Mouse (Mus musculus) embryonic facial prominence, embryonic 10.5 days (tissue): ENCODE measurements around the gene Prpf31. TPM values are rescaled to one million over a fixed set of nuclear protein-coding genes. Genes with fewer than 3 reads are reported as not detected.

Experiments used
- DNase-seq: peaks from one replicate; pipeline ENCODE4 v3.0.0-alpha.2; 2017; ENCODE audit warnings: low spot score
- H3K27ac ChIP-seq: fragments of 300-500 bp; sonication (generic); replicated peaks from 2 replicates; pipeline ENCODE4 v1.5.1; 2016; ENCODE audit warnings: mild to moderate bottlenecking
- H3K27me3 ChIP-seq: fragments of 300-500 bp; sonication (generic); replicated peaks from 2 replicates; pipeline ENCODE4 v1.6.1; 2016; ENCODE audit warnings: low read depth, mild to moderate bottlenecking; ENCODE audit not compliant: poor library complexity, severe bottlenecking
- H3K36me3 ChIP-seq: fragments of 300-500 bp; sonication (generic); replicated peaks from 2 replicates; pipeline ENCODE4 v1.6.1; 2016; ENCODE audit warnings: mild to moderate bottlenecking, moderate library complexity
- H3K4me1 ChIP-seq: fragments of 300-500 bp; sonication (generic); 2 replicates; pipeline ENCODE4 v1.6.1; 2016
- H3K4me3 ChIP-seq: fragments of 300-500 bp; sonication (generic); 2 replicates; pipeline ENCODE4 v1.5.1; 2016; ENCODE audit warnings: mild to moderate bottlenecking, moderate library complexity
- H3K9me3 ChIP-seq: fragments of 300-500 bp; sonication (generic); 2 replicates; pipeline ENCODE4 v1.6.1; 2016; ENCODE audit warnings: mild to moderate bottlenecking
- WGBS: fragments of 180-500 bp; shearing (Covaris S2); methylation state at CpG from one replicate; pipeline ENCODE4 v1.1.7; 2016; 5-methylcytosine and 5-hydroxymethylcytosine counted together
- polyA plus RNA-seq: library from polyadenylated mRNA; unstranded; fragments of >200 nt; fragmentation: Nextera tagmentation; extraction: Ambion mirVana; gene quantifications from 2 replicates; pipeline ENCODE4 v1.2.1, GENCODE M21; 2016

Gene Prpf31
- polyA plus RNA-seq, 1 experiment from 2014 or later: 183 TPM

GRCm38 (mm10) chr7:3607391-3607790, 22.4 kb upstream of the Prpf31 start:
- Histone ChIP-seq H3K27me3 (no peaks in the 10 kb centered on the region), H3K4me1 (no peaks in the 10 kb centered on the region; the same call in 1 of the 2 replicates), H3K36me3 (no peaks in the 10 kb centered on the region), H3K27ac (no peak overlapping the region), H3K9me3 (no peaks in the 10 kb centered on the region), H3K4me3 (no peak overlapping the region)
- no peak for DNase-seq
- WGBS: 88% methylated on average over 6 of the region's 6 CpGs

- H3K36me3 ChIP-seq: no peaks in the 10 kb centered on the region
- 89% methylated on average over 3 of the region's 3 CpGs for WGBS
- no peak overlapping the region for H3K4me3 ChIP-seq
- DNase-seq: no peak
- no peaks in the 10 kb centered on the region for H3K27me3 ChIP-seq
- no peak overlapping the region for H3K27ac ChIP-seq
- no peaks in the 10 kb centered on the region; the same call in 1 of the 2 replicates for H3K4me1 ChIP-seq
- no peaks in the 10 kb centered on the region for H3K9me3 ChIP-seq
Measured at GRCm38 (mm10) chr7:3608668-3609067, 21.1 kb upstream of the Prpf31 start.

GRCm38 (mm10) chr7:3609082-3609481, 20.7 kb upstream of the Prpf31 start:
- WGBS: 74% methylated on average over 3 of the region's 3 CpGs

GRCm38 (mm10) chr7:3610437-3610836, 19.3 kb upstream of the Prpf31 start:
- Histone ChIP-seq H3K4me3 (no peak overlapping the region), H3K27me3 (no peaks in the 10 kb centered on the region), H3K27ac (no peak overlapping the region), H3K4me1 (no peaks in the 10 kb centered on the region), H3K36me3 (no peaks in the 10 kb centered on the region), H3K9me3 (no peaks in the 10 kb centered on the region)
- WGBS: 90% methylated on average over 3 of the region's 3 CpGs
- no peak for DNase-seq

More at GRCm38 (mm10) chr7:3609082-3609481, 20.7 kb upstream of the Prpf31 start:
- Histone ChIP-seq H3K27ac (no peak overlapping the region), H3K9me3 (no peaks in the 10 kb centered on the region), H3K36me3 (no peaks in the 10 kb centered on the region), H3K4me1 (no peaks in the 10 kb centered on the region), H3K27me3 (no peaks in the 10 kb centered on the region), H3K4me3 (no peak overlapping the region)
- no peak for DNase-seq

- H3K27ac ChIP-seq: no peak overlapping the region
- no peak for DNase-seq
- no peaks in the 10 kb centered on the region for H3K36me3 ChIP-seq
- no peaks in the 10 kb centered on the region for H3K27me3 ChIP-seq
- no peaks in the 10 kb centered on the region for H3K4me1 ChIP-seq
- no peak overlapping the region for H3K4me3 ChIP-seq
- 90% methylated on average over 13 of the region's 13 CpGs for WGBS
- no peaks in the 10 kb centered on the region for H3K9me3 ChIP-seq
Measured at GRCm38 (mm10) chr7:3611006-3611405, 18.8 kb upstream of the Prpf31 start.

- no peak overlapping the region for H3K4me3 ChIP-seq
- no peaks in the 10 kb centered on the region for H3K27me3 ChIP-seq
- no peak overlapping the region for H3K27ac ChIP-seq
- DNase-seq: no peak
- peaks cover 5% of the 10 kb centered on the region for H3K36me3 ChIP-seq
- peaks cover 6% of the 10 kb centered on the region for H3K4me1 ChIP-seq
- WGBS: 79% methylated on average over 3 of the region's 3 CpGs
- no peaks in the 10 kb centered on the region for H3K9me3 ChIP-seq
Measured at GRCm38 (mm10) chr7:3614021-3614420, 15.8 kb upstream of the Prpf31 start.

GRCm38 (mm10) chr7:3616057-3616388, 13.8 kb upstream of the Prpf31 start, which contains the start of gene Oscar:
Oscar (minus strand) TSS chr7:3616157.
- Histone ChIP-seq H3K9me3 (no peaks in the 10 kb centered on the region), H3K4me3 (peak within 1 kb of the TSS; percentile 86), H3K27ac (no peak within 1 kb of the TSS), H3K27me3 (no peaks in the 10 kb centered on the region), H3K36me3 (peaks cover 25% of the 10 kb centered on the region), H3K4me1 (peaks cover 6% of the 10 kb centered on the region)
- WGBS: 82% methylated on average over 4 of the region's 4 CpGs
- no peak for DNase-seq

- peak overlapping the region; percentile 86 for H3K4me3 ChIP-seq
- WGBS: 43% methylated on average over 6 of the region's 6 CpGs
- peaks cover 6% of the 10 kb centered on the region for H3K4me1 ChIP-seq
- H3K9me3 ChIP-seq: no peaks in the 10 kb centered on the region
- DNase-seq: no peak
- peaks cover 31% of the 10 kb centered on the region for H3K36me3 ChIP-seq
- no peaks in the 10 kb centered on the region for H3K27me3 ChIP-seq
- no peak overlapping the region for H3K27ac ChIP-seq
Measured at GRCm38 (mm10) chr7:3616389-3617241, 13.2 kb upstream of the Prpf31 start.

- Histone ChIP-seq H3K4me3 (peak within 1 kb of the TSS; percentile 86), H3K27ac (peak within 1 kb of the TSS; percentile 84), H3K36me3 (peaks cover 38% of the 10 kb centered on the region), H3K9me3 (no peaks in the 10 kb centered on the region), H3K27me3 (no peaks in the 10 kb centered on the region), H3K4me1 (peaks cover 6% of the 10 kb centered on the region)
- peak; percentile 89 for DNase-seq
- 2% methylated on average over 32 of the region's 32 CpGs for WGBS
Measured at GRCm38 (mm10) chr7:3617242-3617995, 12.4 kb upstream of the Prpf31 start, which contains the start of gene Ndufa3. Ndufa3 (plus strand) TSS chr7:3617373.

GRCm38 (mm10) chr7:3629030-3629429, 755 bp upstream of the Prpf31 start:
- no peaks in the 10 kb centered on the region for H3K27me3 ChIP-seq
- DNase-seq: no peak
- peaks cover 19% of the 10 kb centered on the region for H3K4me1 ChIP-seq
- H3K27ac ChIP-seq: peak overlapping the region; percentile 87
- WGBS: 32% methylated on average over 4 of the region's 4 CpGs
- H3K36me3 ChIP-seq: peaks cover 58% of the 10 kb centered on the region
- H3K4me3 ChIP-seq: peak overlapping the region; percentile 74
- no peaks in the 10 kb centered on the region for H3K9me3 ChIP-seq

- H3K4me1 ChIP-seq: peaks cover 19% of the 10 kb centered on the region
- no peak for DNase-seq
- no peaks in the 10 kb centered on the region for H3K27me3 ChIP-seq
- WGBS: 64% methylated on average over 3 of the region's 3 CpGs
- peaks cover 58% of the 10 kb centered on the region for H3K36me3 ChIP-seq
- peak overlapping the region; percentile 74 for H3K4me3 ChIP-seq
- H3K27ac ChIP-seq: peak overlapping the region; percentile 87; the same call in 1 of the 2 replicates
- no peaks in the 10 kb centered on the region for H3K9me3 ChIP-seq
Measured at GRCm38 (mm10) chr7:3630478-3630815, 662 bp downstream of the Prpf31 start.

GRCm38 (mm10) chr7:3643412-3643811, 13.6 kb downstream of the Prpf31 start:
- no peak for DNase-seq
- peaks cover 61% of the 10 kb centered on the region for H3K36me3 ChIP-seq
- no peaks in the 10 kb centered on the region for H3K27me3 ChIP-seq
- 75% methylated on average over 5 of the region's 5 CpGs for WGBS
- H3K27ac ChIP-seq: no peak overlapping the region
- H3K4me1 ChIP-seq: peaks cover 32% of the 10 kb centered on the region
- peak overlapping the region; percentile 98; the same call in 1 of the 2 replicates for H3K4me3 ChIP-seq
- H3K9me3 ChIP-seq: no peaks in the 10 kb centered on the region
